Mouse (Mus musculus) embryonic facial prominence, embryonic 12.5 days (tissue): Measurements from ENCODE around the gene Ms4a13. TPM values are rescaled to one million over a fixed set of nuclear protein-coding genes. Genes with fewer than 3 reads are reported as not detected.
"Not testable (repeated sequence)": the region's sequence is repeated elsewhere in the genome, so short reads cannot be mapped to it uniquely, and the experiment has no call there.

Source experiments
- ATAC-seq: fragments of 200-750 bp; cut with Nextera tagmentation; 2 replicates; pipeline ENCODE4 v1.8.0; 2017; ENCODE audit not compliant: insufficient number of reproducible peaks, insufficient read depth, low FRiP score, low TSS enrichment
- H3K27ac ChIP-seq: fragments of 300-500 bp; sonication (generic); 2 replicates; pipeline ENCODE4 v1.5.1; 2016; ENCODE audit warnings: mild to moderate bottlenecking
- H3K27me3 ChIP-seq: fragments of 300-500 bp; sonication (generic); 2 replicates; pipeline ENCODE4 v1.6.1; 2016; ENCODE audit warnings: mild to moderate bottlenecking, moderate library complexity
- H3K36me3 ChIP-seq: fragments of 300-500 bp; sonication (generic); 2 replicates; pipeline ENCODE4 v1.6.1; 2016; ENCODE audit warnings: mild to moderate bottlenecking
- H3K4me1 ChIP-seq: fragments of 300-500 bp; sonication (generic); 2 replicates; pipeline ENCODE4 v1.6.1; 2016
- H3K4me2 ChIP-seq: fragments of 300-500 bp; sonication (generic); replicated peaks from 2 replicates; pipeline ENCODE4 v1.6.1; 2016; ENCODE audit warnings: mild to moderate bottlenecking, moderate library complexity
- H3K4me3 ChIP-seq: fragments of 300-500 bp; sonication (generic); 2 replicates; pipeline ENCODE4 v1.5.1; 2016; ENCODE audit warnings: mild to moderate bottlenecking
- H3K9ac ChIP-seq: fragments of 300-500 bp; sonication (generic); 2 replicates; pipeline ENCODE4 v1.6.1; 2016; ENCODE audit warnings: mild to moderate bottlenecking, moderate library complexity
- H3K9me3 ChIP-seq: fragments of 300-500 bp; sonication (generic); 2 replicates; pipeline ENCODE4 v1.6.1; 2016; ENCODE audit warnings: mild to moderate bottlenecking, moderate library complexity
- WGBS: fragments of 180-500 bp; shearing (Covaris S2); methylation state at CpG from one replicate; pipeline ENCODE4 v1.1.7; 2016; 5-methylcytosine and 5-hydroxymethylcytosine counted together
- polyA plus RNA-seq: library from polyadenylated mRNA; unstranded; fragments of >200 nt; fragmentation: Nextera tagmentation; extraction: Ambion mirVana; gene quantifications from 2 replicates; pipeline ENCODE4 v1.2.1, GENCODE M21; 2016

Gene Ms4a13
- polyA plus RNA-seq = not detected in 2 replicates

DNA sequence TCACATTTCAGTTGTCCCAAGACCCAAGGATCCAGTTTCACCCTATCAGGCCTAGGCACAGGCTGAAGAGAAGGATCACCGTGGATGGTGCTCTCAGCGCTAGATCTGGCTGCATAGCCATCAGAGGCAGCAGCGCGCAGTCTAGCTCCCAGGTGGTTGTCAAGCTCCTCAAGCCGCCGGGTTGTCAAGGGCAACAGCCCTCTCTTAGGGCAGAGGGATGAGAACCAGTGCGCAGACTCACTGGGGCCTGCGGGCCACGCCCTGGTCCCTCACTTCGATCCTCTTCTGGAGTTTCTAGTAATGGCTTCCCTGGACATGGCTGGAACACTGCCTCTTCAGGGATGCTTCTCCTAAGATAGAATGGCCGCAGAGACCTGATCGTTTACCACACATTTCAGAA lies at the start of gene Ms4a13:
Ms4a13 (minus strand) TSS at position 192 of the 400 bp plus-strand sequence.
- no peaks in the 10 kb centered on the region for H3K27me3 ChIP-seq
- no peak within 1 kb of the TSS for H3K27ac ChIP-seq
- no peaks in the 10 kb centered on the region for H3K4me1 ChIP-seq
- H3K9ac ChIP-seq = no peak within 1 kb of the TSS
- H3K9me3 ChIP-seq = no peaks in the 10 kb centered on the region
- no peaks in the 10 kb centered on the region for H3K36me3 ChIP-seq
- no peak for ATAC-seq
- H3K4me3 ChIP-seq = no peak within 1 kb of the TSS
- H3K4me2 ChIP-seq = no peak within 1 kb of the TSS
- 66% methylated on average over 12 of the region's 12 CpGs for WGBS

DNA sequence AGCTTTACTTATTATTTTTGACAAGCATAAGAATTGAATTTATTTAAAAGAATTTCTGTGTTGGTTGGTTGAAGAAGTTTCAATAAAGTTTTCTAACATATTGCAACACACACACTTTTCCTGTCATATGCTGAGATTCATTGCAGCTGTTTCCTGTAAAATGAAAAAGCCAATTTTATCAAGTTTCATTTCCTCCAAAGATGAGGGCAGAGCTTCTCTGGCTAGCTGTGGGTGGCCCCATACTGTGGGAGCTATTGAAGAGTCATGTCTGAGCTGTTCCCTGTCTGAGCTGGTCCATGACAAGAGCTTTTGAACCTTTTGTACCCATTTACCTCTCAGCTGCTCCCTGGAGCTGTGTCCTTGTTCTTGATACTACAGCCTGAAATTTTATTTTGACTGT lies 47.7 kb upstream of the Ms4a13 start:
- Histone ChIP-seq H3K9ac (no peak overlapping the region), H3K4me3 (no peak overlapping the region), H3K4me2 (no peak overlapping the region), H3K9me3 (no peaks in the 10 kb centered on the region), H3K4me1 (no peaks in the 10 kb centered on the region), H3K36me3 (no peaks in the 10 kb centered on the region), H3K27me3 (no peaks in the 10 kb centered on the region), H3K27ac (no peak overlapping the region)
- ATAC-seq = no peak

DNA sequence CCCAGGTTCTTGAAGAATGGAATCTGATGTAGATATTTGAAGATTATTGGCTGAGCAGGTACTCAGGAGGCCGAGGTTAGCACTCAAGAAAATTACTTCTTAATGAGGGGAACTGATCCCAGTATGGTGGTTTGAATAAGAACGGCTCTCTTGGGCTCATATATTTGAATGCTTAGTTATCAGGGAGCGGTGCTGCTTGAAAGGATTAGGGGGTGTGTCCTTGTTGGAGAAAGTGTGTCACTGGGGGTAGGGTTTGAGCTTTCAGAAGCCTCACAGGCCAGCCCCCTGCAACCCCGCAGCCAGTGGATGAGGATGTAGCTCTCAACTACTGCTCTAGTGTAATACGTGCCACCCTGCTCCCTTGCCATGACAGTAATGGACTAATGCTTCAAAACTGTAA lies 46.0 kb upstream of the Ms4a13 start:
- ATAC-seq = no peak
- no peak overlapping the region for H3K4me3 ChIP-seq
- 56% methylated on average over 5 of the region's 5 CpGs for WGBS
- no peak overlapping the region for H3K9ac ChIP-seq
- no peaks in the 10 kb centered on the region for H3K36me3 ChIP-seq
- no peak overlapping the region for H3K4me2 ChIP-seq
- no peaks in the 10 kb centered on the region for H3K4me1 ChIP-seq
- H3K27me3 ChIP-seq = no peaks in the 10 kb centered on the region
- H3K9me3 ChIP-seq = no peaks in the 10 kb centered on the region
- H3K27ac ChIP-seq = no peak overlapping the region

DNA sequence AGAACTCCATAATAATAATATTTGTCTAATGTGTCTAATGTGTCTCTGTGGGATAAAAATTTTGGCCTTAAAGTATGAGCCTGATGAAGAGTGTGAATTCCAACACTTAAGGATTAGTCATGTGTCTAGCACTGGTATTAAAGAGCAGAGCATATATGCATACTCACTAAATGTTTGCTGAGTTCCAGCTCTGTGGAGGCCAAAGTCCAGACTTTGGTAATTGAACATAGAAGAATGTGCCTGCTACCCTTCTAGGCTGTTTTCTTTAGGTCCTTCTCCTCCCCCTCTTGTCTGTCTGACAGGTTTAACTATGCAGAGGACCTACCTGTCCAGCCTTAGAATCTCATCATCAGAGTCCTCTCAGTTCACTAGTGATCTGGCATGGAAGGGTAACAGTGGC lies 39.3 kb upstream of the Ms4a13 start:
- no peak overlapping the region for H3K4me3 ChIP-seq
- no peak overlapping the region for H3K9ac ChIP-seq
- H3K36me3 ChIP-seq = no peaks in the 10 kb centered on the region
- H3K9me3 ChIP-seq = no peaks in the 10 kb centered on the region
- ATAC-seq = no peak
- no peak overlapping the region for H3K27ac ChIP-seq
- H3K4me2 ChIP-seq = no peak overlapping the region
- no peaks in the 10 kb centered on the region for H3K27me3 ChIP-seq
- H3K4me1 ChIP-seq = no peaks in the 10 kb centered on the region

DNA sequence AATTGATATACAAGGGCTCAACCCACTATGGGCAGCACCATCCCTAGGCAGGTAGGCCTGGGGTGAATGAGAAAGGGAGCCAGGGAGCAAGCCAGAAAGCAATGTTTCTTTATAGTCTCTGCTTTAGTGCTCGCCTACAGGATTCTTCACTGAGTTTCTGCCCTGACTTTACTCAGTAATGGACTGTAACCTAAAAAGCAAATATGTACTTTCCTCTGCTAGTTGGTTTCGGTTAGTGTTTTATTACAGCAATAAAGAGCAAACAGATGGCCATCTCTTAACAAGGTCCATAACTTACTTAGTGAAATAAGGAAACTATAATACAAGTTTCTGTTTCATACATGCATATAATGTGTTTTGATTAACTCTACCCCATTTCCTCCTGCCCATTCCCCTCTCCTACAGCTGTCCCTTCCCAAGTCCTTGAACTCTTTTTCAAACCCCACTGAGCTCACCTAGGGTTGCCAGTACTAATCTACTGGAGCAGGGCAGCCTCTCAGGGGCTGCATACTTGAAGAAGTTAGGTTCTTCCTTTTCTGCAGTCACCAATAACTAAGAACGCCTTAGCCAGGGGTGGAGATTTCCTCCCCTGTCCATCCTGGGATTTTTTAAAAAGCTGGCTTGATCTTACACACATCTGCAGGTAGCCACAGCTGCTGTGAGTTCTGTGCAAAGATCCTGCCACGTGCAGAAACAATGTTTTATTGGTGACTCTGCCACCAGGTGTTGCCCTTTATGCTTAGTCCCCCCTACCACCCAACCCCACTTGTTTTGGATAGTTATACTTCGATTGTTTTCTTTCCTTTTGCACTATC lies 38.6 kb upstream of the Ms4a13 start:
- no peaks in the 10 kb centered on the region for H3K4me1 ChIP-seq
- H3K9me3 ChIP-seq = no peaks in the 10 kb centered on the region
- H3K27me3 ChIP-seq = no peaks in the 10 kb centered on the region
- H3K36me3 ChIP-seq = no peaks in the 10 kb centered on the region
- H3K4me3 ChIP-seq = no peak overlapping the region
- H3K9ac ChIP-seq = no peak overlapping the region
- WGBS = 70% methylated on average over 5 of the region's 5 CpGs
- no peak overlapping the region for H3K4me2 ChIP-seq
- no peak for ATAC-seq
- H3K27ac ChIP-seq = no peak overlapping the region

DNA sequence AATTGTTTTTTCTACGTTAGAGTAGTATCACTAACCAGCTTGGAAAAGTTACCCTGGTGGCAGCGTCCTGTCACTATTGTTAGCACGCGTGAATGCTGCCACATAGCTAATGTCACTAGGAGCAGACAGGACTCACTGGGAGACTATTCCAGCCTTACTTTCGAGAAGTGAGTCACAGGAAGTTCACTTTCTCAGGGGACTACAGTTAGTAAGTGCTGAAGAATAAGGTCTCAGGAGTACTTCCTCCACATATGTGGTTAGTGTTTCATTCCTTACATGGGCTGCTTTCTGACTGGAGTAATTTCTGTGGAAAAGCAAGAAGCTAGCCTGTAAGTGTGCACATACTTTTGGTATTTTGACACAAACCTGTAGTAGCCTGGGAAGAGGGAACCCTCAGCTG lies 37.7 kb upstream of the Ms4a13 start:
- Histone ChIP-seq H3K27ac (no peak overlapping the region), H3K27me3 (no peaks in the 10 kb centered on the region), H3K9me3 (no peaks in the 10 kb centered on the region), H3K4me3 (no peak overlapping the region), H3K9ac (no peak overlapping the region), H3K4me2 (no peak overlapping the region), H3K36me3 (no peaks in the 10 kb centered on the region), H3K4me1 (no peaks in the 10 kb centered on the region)
- no peak for ATAC-seq
- 74% methylated on average over 5 of the region's 5 CpGs for WGBS

DNA sequence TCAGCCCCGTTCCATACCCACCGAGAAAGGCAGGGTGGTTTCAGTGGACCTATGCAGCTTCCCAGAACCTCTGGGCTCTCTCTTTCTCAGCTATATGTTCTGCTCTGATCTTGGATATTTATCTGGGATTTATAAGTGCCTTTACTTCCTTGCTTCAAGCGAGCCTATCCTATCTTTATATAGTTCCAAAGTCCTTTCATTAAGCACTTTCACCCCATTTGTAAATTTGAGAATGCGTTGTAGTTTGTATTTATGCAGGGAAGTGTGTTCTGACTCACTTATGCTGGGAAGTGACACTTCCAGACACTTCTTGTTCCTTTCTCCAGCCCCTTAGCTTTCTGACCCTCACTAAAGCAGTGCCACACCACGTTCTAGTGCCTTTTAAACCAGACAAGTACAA lies 35.8 kb upstream of the Ms4a13 start, which contains the start of gene Ms4a12:
Ms4a12 (minus strand) TSS at position 101 of the 400 bp plus-strand sequence.
- H3K4me2 ChIP-seq = no peak within 1 kb of the TSS
- H3K9me3 ChIP-seq = no peaks in the 10 kb centered on the region
- H3K4me3 ChIP-seq = no peak within 1 kb of the TSS
- no peaks in the 10 kb centered on the region for H3K27me3 ChIP-seq
- WGBS = 73% methylated on average over 5 of the region's 5 CpGs
- H3K36me3 ChIP-seq = no peaks in the 10 kb centered on the region
- H3K27ac ChIP-seq = no peak within 1 kb of the TSS
- no peaks in the 10 kb centered on the region for H3K4me1 ChIP-seq
- ATAC-seq = no peak
- no peak within 1 kb of the TSS for H3K9ac ChIP-seq

DNA sequence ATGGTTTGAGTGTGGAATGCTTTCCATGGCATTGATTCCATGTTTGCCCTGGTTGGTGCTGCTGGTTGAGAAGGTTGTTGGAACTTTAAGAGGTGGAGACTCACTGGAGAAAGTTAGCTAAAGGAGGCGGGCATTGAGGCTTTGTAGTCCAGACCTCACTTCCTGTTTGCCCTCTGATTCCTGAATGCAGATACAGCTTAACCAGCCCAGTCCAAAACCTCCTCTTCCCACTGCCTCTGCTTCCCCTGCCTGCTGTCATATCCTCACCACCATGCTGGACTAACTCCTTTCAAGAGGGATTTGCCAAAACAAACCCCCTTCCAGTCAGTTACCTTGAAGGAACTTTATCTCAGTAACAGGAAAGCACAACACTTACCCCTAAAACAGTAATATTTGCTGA lies 4.0 kb downstream of the Ms4a13 start:
- Histone ChIP-seq H3K4me1 (no peaks in the 10 kb centered on the region), H3K27me3 (no peaks in the 10 kb centered on the region), H3K4me3 (no peak overlapping the region), H3K4me2 (no peak overlapping the region), H3K36me3 (no peaks in the 10 kb centered on the region), H3K27ac (no peak overlapping the region), H3K9ac (no peak overlapping the region), H3K9me3 (no peaks in the 10 kb centered on the region)
- 79% methylated on average over 1 of the region's 1 CpGs for WGBS
- ATAC-seq = no peak

DNA sequence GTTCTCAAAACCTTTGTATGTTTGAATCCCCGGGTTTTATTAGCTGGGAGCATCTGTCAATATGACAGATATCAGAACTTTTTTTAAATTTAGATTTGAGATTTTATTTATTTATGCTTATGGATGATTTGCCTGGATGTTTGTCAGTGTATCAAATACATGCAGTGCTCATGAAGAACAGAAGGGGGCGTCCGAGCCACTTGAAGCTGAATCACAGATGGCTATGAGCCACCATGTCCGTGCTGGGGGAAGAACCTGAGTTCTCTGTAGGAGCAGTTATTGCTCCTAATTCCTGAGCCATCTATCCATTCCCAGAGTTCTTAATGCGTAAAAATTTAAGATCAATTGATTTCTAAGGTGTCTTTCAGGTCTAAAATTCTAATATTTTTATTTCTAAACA lies 12.4 kb downstream of the Ms4a13 start:
- Histone ChIP-seq H3K27ac (no peak overlapping the region), H3K4me2 (no peak overlapping the region), H3K4me3 (no peak overlapping the region), H3K36me3 (no peaks in the 10 kb centered on the region), H3K9me3 (no peaks in the 10 kb centered on the region), H3K9ac (no peak overlapping the region), H3K27me3 (no peaks in the 10 kb centered on the region), H3K4me1 (no peaks in the 10 kb centered on the region)
- no peak for ATAC-seq
- 17% methylated on average over 5 of the region's 5 CpGs for WGBS

DNA sequence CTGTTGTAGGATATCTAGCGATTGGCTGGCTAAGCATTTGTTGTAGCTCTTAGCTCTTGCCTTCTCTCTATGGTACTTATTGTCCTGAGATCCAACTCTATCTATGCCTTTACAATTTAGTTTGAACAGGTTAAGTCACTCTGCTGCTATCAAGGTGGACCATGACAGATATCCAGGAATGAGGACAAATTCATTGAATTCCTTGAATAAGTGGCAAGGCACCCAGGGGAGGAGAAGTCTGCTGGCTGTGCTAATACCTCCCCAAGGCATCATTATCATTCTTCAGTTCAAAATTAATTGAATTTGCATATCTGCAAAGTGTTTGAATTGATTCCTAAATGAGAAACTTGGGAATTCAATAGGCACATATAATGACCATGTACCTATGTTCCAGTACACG lies 19.1 kb downstream of the Ms4a13 start:
- Histone ChIP-seq H3K4me2 (no peak overlapping the region), H3K9ac (no peak overlapping the region), H3K4me1 (no peaks in the 10 kb centered on the region), H3K27ac (no peak overlapping the region), H3K27me3 (no peaks in the 10 kb centered on the region), H3K9me3 (no peaks in the 10 kb centered on the region), H3K36me3 (no peaks in the 10 kb centered on the region), H3K4me3 (no peak overlapping the region)
- no peak for ATAC-seq
- 58% methylated on average over 2 of the region's 2 CpGs for WGBS

DNA sequence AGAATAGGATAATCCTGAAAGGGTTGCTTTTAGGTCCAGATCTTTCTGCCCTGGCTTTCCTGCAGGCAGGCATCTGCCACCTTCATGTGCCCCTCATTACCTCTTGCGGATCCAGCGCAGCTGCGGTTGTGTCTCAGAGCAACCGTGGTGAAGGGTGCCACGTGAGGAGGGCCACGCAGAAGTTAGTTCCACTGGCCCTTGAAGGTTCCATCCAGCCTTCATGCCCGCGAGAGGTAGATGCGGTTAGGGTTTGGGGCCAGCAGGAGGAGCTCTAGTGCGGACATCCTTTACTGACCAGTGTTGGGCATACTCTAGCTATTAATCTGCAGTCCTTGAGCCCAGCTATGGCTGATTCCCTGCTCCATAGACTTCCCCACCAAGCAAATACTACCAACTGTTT lies 31.4 kb downstream of the Ms4a13 start, which contains the start of gene 1700025F22Rik:
1700025F22Rik (minus strand) TSS at position 149 of the 400 bp plus-strand sequence.
- H3K4me1 ChIP-seq = no peaks in the 10 kb centered on the region
- no peak within 1 kb of the TSS for H3K4me2 ChIP-seq
- H3K36me3 ChIP-seq = no peaks in the 10 kb centered on the region
- no peak within 1 kb of the TSS for H3K4me3 ChIP-seq
- H3K27me3 ChIP-seq = no peaks in the 10 kb centered on the region
- ATAC-seq = no peak
- H3K27ac ChIP-seq = no peak within 1 kb of the TSS
- H3K9ac ChIP-seq = no peak within 1 kb of the TSS
- WGBS = 37% methylated on average over 10 of the region's 10 CpGs
- no peaks in the 10 kb centered on the region for H3K9me3 ChIP-seq

DNA sequence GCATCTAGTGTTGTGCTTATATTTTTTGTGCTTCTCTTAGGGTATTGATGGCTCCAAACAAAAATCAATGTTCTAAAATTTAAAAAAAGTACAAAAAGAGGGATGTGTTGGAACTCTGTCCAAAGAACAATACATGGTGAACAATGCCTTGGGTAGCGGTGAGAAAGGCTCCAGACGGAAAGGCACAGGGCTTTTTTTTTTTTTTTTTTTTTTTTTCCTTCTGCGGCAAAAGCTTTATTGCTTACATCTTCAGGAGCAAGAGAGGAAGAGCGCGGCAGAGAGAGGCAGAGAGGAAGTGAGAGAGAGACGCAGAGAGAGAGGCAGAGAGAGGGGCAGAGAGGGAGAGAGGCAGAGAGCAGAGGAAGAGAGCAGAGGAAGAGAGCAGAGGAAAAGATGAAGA lies 38.6 kb downstream of the Ms4a13 start:
- ATAC-seq, H3K4me2 ChIP-seq, H3K4me1 ChIP-seq, H3K4me3 ChIP-seq, H3K9me3 ChIP-seq, H3K9ac ChIP-seq, H3K27me3 ChIP-seq, H3K27ac ChIP-seq, H3K36me3 ChIP-seq: not testable (repeated sequence)
- 81% methylated on average over 5 of the region's 6 CpGs for WGBS
